Mouse (Mus musculus) spleen, embryonic (tissue): ENCODE data around the gene Myh7.

Source experiments
- CTCF ChIA-PET: fragments of 350-600 bp; sonication (Branson Sonifier 250); formaldehyde crosslinking; loops from one replicate; lab custom pipeline; 2022; lab: Charles Lee

The Myh7 gene

DNA sequence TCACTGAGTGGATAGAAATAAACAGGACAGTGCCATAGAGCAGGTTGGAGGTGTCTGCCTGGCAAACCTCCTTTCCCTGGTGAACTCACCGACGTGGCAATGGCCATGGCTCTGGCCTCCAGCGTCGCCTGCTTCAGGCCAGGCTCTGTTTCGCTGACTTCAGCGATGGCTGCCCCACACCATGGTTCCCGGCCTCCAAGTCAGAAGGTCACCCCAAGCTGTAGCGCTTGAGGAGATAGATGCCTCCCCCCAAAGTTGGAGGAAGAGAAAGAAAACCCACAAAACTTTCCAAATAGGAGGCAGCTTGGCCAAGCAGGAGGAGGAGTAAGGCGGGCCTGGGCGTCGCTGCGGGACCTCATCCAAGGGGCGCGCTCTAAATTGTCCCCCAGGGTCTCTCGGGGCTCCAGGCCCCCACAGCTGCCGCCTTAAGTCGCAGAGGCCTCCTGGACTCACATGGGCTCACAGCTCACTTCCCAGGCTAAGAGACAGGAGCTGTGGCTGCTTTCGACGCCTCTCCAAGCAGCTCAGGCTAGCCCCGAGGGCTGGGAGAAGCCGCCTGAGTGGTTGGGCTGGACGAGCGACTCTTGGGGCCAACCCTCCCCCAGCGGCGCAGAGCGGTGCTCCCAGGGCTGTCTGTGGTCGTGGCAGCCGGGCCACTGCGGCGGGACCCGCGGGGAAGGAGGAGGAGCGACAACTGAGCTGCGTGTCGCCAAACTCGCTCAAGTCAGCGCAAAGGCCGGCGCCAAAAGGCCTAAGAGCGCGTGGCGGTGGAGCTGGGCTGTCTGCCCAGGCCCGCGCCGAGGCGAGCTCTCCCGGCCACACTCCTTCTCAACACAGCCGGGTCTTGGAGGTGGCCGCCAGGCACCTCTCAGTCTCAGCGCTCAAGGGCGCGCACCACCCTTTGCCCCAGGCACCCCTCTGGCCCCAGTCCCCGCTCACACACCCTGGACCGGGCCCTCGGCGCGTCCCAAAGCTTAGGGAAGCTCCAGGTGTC, 68.8 kb downstream of the Myh7 start, which contains the start of gene Efs:
Efs (minus strand) TSS at position 778 of the 994 bp plus-strand sequence.
- CTCF ChIA-PET = no interaction called here

- CTCF ChIA-PET = no interaction called here
Measured at GRCm38 (mm10) chr14:54924641-54925348, 69.6 kb downstream of the Myh7 start.
